Mouse (Mus musculus): ENCODE data around the gene Kif6.

GRCm38 (mm10) chr17:49627011-49627794 is 12.3 kb downstream of the Kif6 start:
- no peak for TF ChIP-seq CTCF (conservative IDR thresholded peaks at IDR 0.05; ENCODE audit: low read length)
- no peak for TF ChIP-seq POU5F1 (IDR thresholded peaks at IDR 0.05; ENCODE audit: borderline replicate concordance, low read length)
- no peak for TF ChIP-seq NANOG (IDR thresholded peaks at IDR 0.05; ENCODE audit: borderline replicate concordance, low read length)

All from E14TG2a.4 (cell line).